Mouse (Mus musculus) left cerebral cortex, adult 2 months (tissue): ENCODE results near the gene Dner. TPM values are rescaled to one million over a fixed set of nuclear protein-coding genes. Genes with fewer than 3 reads are reported as not detected.
"Not testable (repeated sequence)": the region's sequence is repeated elsewhere in the genome, so short reads cannot be mapped to it uniquely, and the experiment has no call there.

Source experiments
- DNase-seq, 2 experiments: peaks; one replicate each; pipeline ENCODE4 v3.0.0; 2021 to 2022; ENCODE audit warnings: low spot score in 2 of 2, mixed read lengths in 1 of 2; ENCODE audit errors: extremely low spot score in 1 of 2
- H3K27ac ChIP-seq: fragments of 200-600 bp; 2 replicates; pipeline ENCODE4 v1.8.1; 2022
- H3K4me3 ChIP-seq: fragments of 200-600 bp; 2 replicates; pipeline ENCODE4 v1.8.1; 2022
- CTCF ChIP-seq: fragments of 200-600 bp; IDR thresholded peaks from 2 replicates; pipeline ENCODE4 v1.8.1; 2022; ENCODE audit warnings: antibody characterized with exemption, mild to moderate bottlenecking, moderate library complexity
- intact Hi-C: fragments of 180-260 bp; cut with DNase I; formaldehyde crosslinking; loops from one replicate; pipeline ENCODE4 v1.15.1; 2025
- total RNA-seq, 2 experiments: library from RNA; stranded (reverse); gene quantifications; 2 replicates each; pipeline ENCODE4 v1.2.3; 2021

Gene Dner
- total RNA-seq, 2 experiments from 2014 or later: 136 to 147 TPM

GRCm38 (mm10) chr1:84380895-84381294 lies 315.1 kb downstream of the Dner start:
- Histone ChIP-seq H3K27ac (no peak overlapping the region), H3K4me3 (no peak overlapping the region)
- DNase-seq: no peak
- intact Hi-C loops: no loop called here
- TF ChIP-seq CTCF: no peak

DNA sequence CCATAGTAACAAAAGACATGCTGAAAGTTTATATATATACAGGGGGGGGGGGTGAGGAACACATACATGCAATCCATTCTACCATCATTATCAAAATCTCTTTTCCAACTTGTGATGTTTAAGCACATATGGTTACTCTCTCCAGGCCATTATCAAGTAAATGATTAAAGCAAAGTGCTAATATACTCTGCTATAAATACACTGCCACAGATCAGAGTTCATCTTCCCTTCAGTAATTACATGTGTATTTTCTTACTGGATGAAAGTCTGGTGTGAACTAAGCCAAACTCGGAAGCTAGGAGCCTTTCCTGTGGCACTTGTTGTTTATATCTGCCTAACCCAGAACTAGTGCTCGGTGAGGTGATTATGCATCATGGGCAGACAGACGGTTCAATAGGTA lies 328.3 kb downstream of the Dner start:
- no peak for TF ChIP-seq CTCF
- no peak for DNase-seq
- intact Hi-C loops: loop anchor here (5.0 kb wide), 1 partner anchor 60 kb away; no protein-coding TSS in a partner anchor
- Histone ChIP-seq H3K4me3 (no peak overlapping the region), H3K27ac (no peak overlapping the region)

DNA sequence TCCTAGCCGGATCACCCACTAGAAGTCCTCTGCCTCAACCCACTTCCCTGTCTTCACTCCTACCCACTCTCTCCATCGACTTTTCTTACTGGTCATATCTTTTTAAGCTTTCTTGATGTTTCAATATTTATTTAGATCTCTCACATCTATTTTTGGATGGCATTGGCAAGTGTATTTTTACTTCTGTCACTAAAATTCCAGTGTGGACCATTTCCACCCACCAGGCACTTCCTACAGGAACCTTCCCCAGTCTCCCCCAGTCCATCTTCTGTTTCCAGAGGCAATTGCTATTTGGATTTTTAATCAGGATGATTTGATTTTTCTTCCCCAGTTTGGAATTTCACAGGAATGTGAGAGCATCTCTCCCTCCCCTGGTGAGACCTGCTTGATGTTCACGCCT lies 329.5 kb downstream of the Dner start:
- Histone ChIP-seq H3K4me3 (no peak overlapping the region), H3K27ac (no peak overlapping the region)
- intact Hi-C loops: loop anchor here (5.0 kb wide), 1 partner anchor 61 kb away; no protein-coding TSS in a partner anchor
- TF ChIP-seq CTCF: no peak
- DNase-seq: no peak

GRCm38 (mm10) chr1:84363967-84364366 lies 332.1 kb downstream of the Dner start, which contains the start of gene Pid1:
Pid1 (minus strand) TSS chr1:84364180.
- H3K27ac ChIP-seq: no peak within 1 kb of the TSS
- no peak within 1 kb of the TSS for H3K4me3 ChIP-seq
- TF ChIP-seq CTCF: no peak
- no peak for DNase-seq
- intact Hi-C loops: no loop called here

GRCm38 (mm10) chr1:84362709-84363617 lies 333.1 kb downstream of the Dner start:
- intact Hi-C loops: no loop called here
- TF ChIP-seq CTCF: no peak
- Histone ChIP-seq H3K27ac (no peak overlapping the region), H3K4me3 (no peak overlapping the region)
- no peak for DNase-seq

GRCm38 (mm10) chr1:84362209-84362608 lies 333.8 kb downstream of the Dner start:
- no peak overlapping the region for H3K4me3 ChIP-seq
- intact Hi-C loops: no loop called here
- no peak for DNase-seq
- no peak for TF ChIP-seq CTCF
- H3K27ac ChIP-seq: no peak overlapping the region

DNA sequence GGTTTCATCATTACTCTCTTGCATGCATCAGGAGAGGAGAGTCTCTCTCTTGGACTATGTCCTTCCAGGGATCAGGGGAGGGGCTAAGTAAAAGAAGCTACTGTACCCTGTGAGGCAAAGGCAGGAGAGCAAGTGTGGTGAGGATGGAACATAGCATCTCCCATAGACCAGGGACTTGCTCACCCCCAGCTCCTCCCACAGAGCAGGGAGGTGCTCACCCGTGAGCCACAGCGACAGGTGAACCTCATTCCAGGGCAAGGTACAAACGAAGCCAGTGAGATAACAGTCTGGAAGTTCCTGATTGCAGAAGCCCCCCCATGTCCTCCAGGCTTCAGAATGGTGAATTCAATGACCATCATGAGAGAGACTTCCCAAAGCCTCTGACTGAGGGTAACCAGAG lies 334.6 kb downstream of the Dner start:
- DNase-seq: no peak
- TF ChIP-seq CTCF: no peak
- H3K4me3 ChIP-seq: no peak overlapping the region
- intact Hi-C loops: no loop called here
- H3K27ac ChIP-seq: no peak overlapping the region

GRCm38 (mm10) chr1:84359611-84360500 lies 336.2 kb downstream of the Dner start:
- intact Hi-C loops: no loop called here

DNA sequence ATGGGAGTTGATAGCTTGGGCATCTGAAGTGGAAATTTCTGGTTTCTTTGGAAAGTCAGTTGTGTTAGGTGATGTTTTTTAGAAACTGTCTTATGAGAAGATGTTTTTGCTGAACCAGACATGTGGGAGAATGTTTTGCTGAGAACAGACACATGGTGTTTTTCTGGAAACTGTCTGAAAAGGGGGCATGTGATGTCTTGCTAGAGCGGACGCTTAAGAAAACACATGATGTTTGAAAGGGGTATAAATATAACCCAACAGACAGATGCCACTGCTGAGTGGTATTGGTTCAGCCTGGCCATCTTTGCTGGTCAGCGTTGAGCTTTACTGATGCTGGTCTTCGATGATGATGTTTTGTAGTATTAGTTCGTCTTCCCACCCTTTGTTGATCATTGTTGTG lies 338.8 kb downstream of the Dner start:
- H3K27ac ChIP-seq: no peak overlapping the region
- intact Hi-C loops: no loop called here
- no peak for TF ChIP-seq CTCF
- no peak for DNase-seq
- H3K4me3 ChIP-seq: no peak overlapping the region

More at GRCm38 (mm10) chr1:84359611-84360500, 336.2 kb downstream of the Dner start:
- no peak overlapping the region for H3K4me3 ChIP-seq
- no peak overlapping the region for H3K27ac ChIP-seq
- TF ChIP-seq CTCF: no peak
- DNase-seq: no peak

- TF ChIP-seq CTCF: no peak
- DNase-seq: no peak
- intact Hi-C loops: no loop called here
- Histone ChIP-seq H3K4me3 (no peak overlapping the region), H3K27ac (no peak overlapping the region)
These were observed 345.8 kb downstream of the Dner start for GRCm38 (mm10) chr1:84350262-84350661.

GRCm38 (mm10) chr1:84347796-84348476 lies 348.1 kb downstream of the Dner start:
- TF ChIP-seq CTCF: no peak
- Histone ChIP-seq H3K4me3 (no peak overlapping the region), H3K27ac (no peak overlapping the region)
- no peak for DNase-seq
- intact Hi-C loops: no loop called here

GRCm38 (mm10) chr1:84332797-84333196 lies 363.2 kb downstream of the Dner start:
- DNase-seq, H3K27ac ChIP-seq, H3K4me3 ChIP-seq, intact Hi-C loops: not testable (repeated sequence)

GRCm38 (mm10) chr1:84331861-84332260 lies 364.2 kb downstream of the Dner start:
- intact Hi-C loops, H3K27ac ChIP-seq, DNase-seq, H3K4me3 ChIP-seq: not testable (repeated sequence)
